Mouse (Mus musculus) hindbrain, embryonic 14.5 days (tissue): ENCODE results near the gene Cul4b. TPM values are rescaled to one million over a fixed set of nuclear protein-coding genes. Genes with fewer than 3 reads are reported as not detected.

ENCODE experiments used
- polyA plus RNA-seq: library from polyadenylated mRNA; unstranded; fragments of >200 nt; fragmentation: Nextera tagmentation; extraction: Ambion mirVana; gene quantifications from 2 replicates; pipeline ENCODE4 v1.2.1, GENCODE M21; 2014

The Cul4b gene
- polyA plus RNA-seq, 1 experiment from 2014 or later = 25.4 TPM

Other genes starting within 250 kb of the Cul4b start
- gene Lamp2, start 119.7 kb downstream of the Cul4b start, polyA plus RNA-seq = 85.4 and 88.3 TPM in 2 replicates
- gene Mcts1, start 24.4 kb upstream of the Cul4b start, polyA plus RNA-seq = 181 and 204 TPM in 2 replicates
- gene C1galt1c1, start 58.9 kb upstream of the Cul4b start, polyA plus RNA-seq = 31.6 and 35.3 TPM in 2 replicates
- gene 6030498E09Rik, start 196.5 kb upstream of the Cul4b start, polyA plus RNA-seq = not detected in 2 replicates